Mouse (Mus musculus) embryonic facial prominence, embryonic 10.5 days (tissue): ENCODE measurements around the gene Uts2b. TPM values are rescaled to one million over a fixed set of nuclear protein-coding genes. Genes with fewer than 3 reads are reported as not detected.
A peak's percentile ranks its signal among the peaks of the same experiment; 100 is the strongest.

Source experiments
- DNase-seq: peaks from one replicate; pipeline ENCODE4 v3.0.0-alpha.2; 2017; ENCODE audit warnings: low spot score
- H3K27ac ChIP-seq: fragments of 300-500 bp; sonication (generic); replicated peaks from 2 replicates; pipeline ENCODE4 v1.5.1; 2016; ENCODE audit warnings: mild to moderate bottlenecking
- H3K27me3 ChIP-seq: fragments of 300-500 bp; sonication (generic); replicated peaks from 2 replicates; pipeline ENCODE4 v1.6.1; 2016; ENCODE audit warnings: low read depth, mild to moderate bottlenecking; ENCODE audit not compliant: poor library complexity, severe bottlenecking
- H3K36me3 ChIP-seq: fragments of 300-500 bp; sonication (generic); replicated peaks from 2 replicates; pipeline ENCODE4 v1.6.1; 2016; ENCODE audit warnings: mild to moderate bottlenecking, moderate library complexity
- H3K4me1 ChIP-seq: fragments of 300-500 bp; sonication (generic); 2 replicates; pipeline ENCODE4 v1.6.1; 2016
- H3K4me3 ChIP-seq: fragments of 300-500 bp; sonication (generic); 2 replicates; pipeline ENCODE4 v1.5.1; 2016; ENCODE audit warnings: mild to moderate bottlenecking, moderate library complexity
- H3K9me3 ChIP-seq: fragments of 300-500 bp; sonication (generic); 2 replicates; pipeline ENCODE4 v1.6.1; 2016; ENCODE audit warnings: mild to moderate bottlenecking
- WGBS: fragments of 180-500 bp; shearing (Covaris S2); methylation state at CpG from one replicate; pipeline ENCODE4 v1.1.7; 2016; 5-methylcytosine and 5-hydroxymethylcytosine counted together
- polyA plus RNA-seq: library from polyadenylated mRNA; unstranded; fragments of >200 nt; fragmentation: Nextera tagmentation; extraction: Ambion mirVana; gene quantifications from 2 replicates; pipeline ENCODE4 v1.2.1, GENCODE M21; 2016

The Uts2b gene
- polyA plus RNA-seq, 1 experiment from 2014 or later: not detected

DNA sequence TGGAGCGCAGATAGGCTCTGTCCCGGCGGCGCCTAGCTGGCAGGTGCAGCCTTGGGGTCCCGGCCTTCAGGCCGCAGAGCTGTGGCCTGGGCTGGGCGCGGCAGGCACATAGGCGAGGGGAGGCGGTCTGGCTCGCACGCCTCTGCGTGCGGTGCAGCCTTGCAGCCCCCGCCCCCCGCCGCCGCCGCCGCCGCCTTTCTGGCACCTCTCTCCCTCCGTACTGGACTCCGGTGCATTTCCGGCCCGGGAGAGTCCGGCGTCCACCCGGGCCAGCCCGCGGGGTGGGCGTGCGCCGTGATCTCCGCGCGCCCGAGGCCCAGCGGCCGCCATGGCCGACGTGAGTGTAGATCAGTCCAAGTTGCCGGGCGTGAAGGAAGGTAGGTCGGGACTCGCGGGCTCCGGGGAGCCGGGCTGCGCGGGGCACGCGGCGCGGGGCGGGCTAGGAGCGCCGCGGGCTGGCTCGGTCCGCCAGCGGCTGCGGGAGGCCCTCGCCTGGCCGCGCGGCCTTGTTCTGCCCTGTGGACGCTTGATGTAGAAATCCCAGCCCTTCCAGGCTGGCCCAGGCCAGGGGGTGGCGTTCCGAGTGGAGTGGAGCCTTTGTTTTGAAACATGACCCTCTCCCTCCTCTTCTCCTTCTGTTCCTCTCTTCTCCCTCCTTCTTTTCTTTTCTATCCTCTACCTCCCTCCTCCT lies 18.9 kb upstream of the Uts2b start, which contains the start of gene Ccdc50:
Ccdc50 (plus strand) TSS at position 109 of the 691 bp plus-strand sequence.
- no peaks in the 10 kb centered on the region for H3K27me3 ChIP-seq

GRCm38 (mm10) chr16:27387634-27388611 lies 17.9 kb upstream of the Uts2b start:
- 61% methylated on average over 12 of the region's 12 CpGs for WGBS
- H3K9me3 ChIP-seq: no peaks in the 10 kb centered on the region
- peak overlapping the region; percentile 96 for H3K27ac ChIP-seq
- no peaks in the 10 kb centered on the region for H3K36me3 ChIP-seq
- H3K4me3 ChIP-seq: peak overlapping the region; percentile 88
- peaks cover 24% of the 10 kb centered on the region for H3K4me1 ChIP-seq
- no peak for DNase-seq
- H3K27me3 ChIP-seq: no peaks in the 10 kb centered on the region

More for the DNA sequence above, 18.9 kb upstream of the Uts2b start, which contains the start of gene Ccdc50:
- WGBS: under 1% methylated on average over 68 of the region's 69 CpGs
- H3K4me3 ChIP-seq: peak within 1 kb of the TSS; percentile 88
- peak within 1 kb of the TSS; percentile 96 for H3K27ac ChIP-seq
- no peaks in the 10 kb centered on the region for H3K36me3 ChIP-seq
- DNase-seq: peak; percentile 90
- no peaks in the 10 kb centered on the region for H3K9me3 ChIP-seq
- peaks cover 24% of the 10 kb centered on the region for H3K4me1 ChIP-seq

DNA sequence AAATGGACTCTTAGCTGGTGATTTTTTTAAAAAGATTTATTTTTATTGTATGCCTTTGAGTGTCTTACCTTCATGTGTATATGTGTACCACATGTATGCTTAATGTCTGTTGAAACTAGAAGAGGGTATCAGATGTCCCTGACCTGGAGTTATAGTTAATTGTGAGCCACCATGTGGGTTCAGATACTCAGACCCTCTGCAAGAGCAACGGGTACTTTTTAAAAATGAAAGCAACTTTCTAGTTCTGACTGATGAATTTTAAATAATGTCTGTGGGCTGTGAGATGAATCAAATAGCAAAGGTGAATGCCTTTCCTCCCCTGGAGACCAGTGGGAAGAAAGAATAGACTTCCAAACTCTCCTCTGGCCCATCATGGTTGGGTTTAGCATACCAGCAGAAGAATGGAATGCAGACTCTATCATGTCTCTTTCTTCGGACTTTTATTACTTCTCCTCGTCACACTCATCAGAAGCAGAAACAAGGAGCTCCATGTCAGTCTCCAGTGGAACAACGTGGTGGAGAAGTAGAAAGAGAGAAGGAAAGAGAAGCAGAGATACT lies 16.9 kb upstream of the Uts2b start:
- H3K27ac ChIP-seq: no peak overlapping the region
- 76% methylated on average over 4 of the region's 4 CpGs for WGBS
- peaks cover 24% of the 10 kb centered on the region for H3K4me1 ChIP-seq
- no peak for DNase-seq
- H3K27me3 ChIP-seq: no peaks in the 10 kb centered on the region
- no peaks in the 10 kb centered on the region for H3K36me3 ChIP-seq
- no peaks in the 10 kb centered on the region for H3K9me3 ChIP-seq
- no peak overlapping the region for H3K4me3 ChIP-seq

GRCm38 (mm10) chr16:27385649-27386048 lies 15.6 kb upstream of the Uts2b start:
- Histone ChIP-seq H3K9me3 (no peaks in the 10 kb centered on the region), H3K4me1 (peaks cover 17% of the 10 kb centered on the region), H3K4me3 (no peak overlapping the region), H3K27ac (no peak overlapping the region), H3K27me3 (no peaks in the 10 kb centered on the region), H3K36me3 (no peaks in the 10 kb centered on the region)
- no peak for DNase-seq
- WGBS: 70% methylated on average over 1 of the region's 1 CpGs

DNA sequence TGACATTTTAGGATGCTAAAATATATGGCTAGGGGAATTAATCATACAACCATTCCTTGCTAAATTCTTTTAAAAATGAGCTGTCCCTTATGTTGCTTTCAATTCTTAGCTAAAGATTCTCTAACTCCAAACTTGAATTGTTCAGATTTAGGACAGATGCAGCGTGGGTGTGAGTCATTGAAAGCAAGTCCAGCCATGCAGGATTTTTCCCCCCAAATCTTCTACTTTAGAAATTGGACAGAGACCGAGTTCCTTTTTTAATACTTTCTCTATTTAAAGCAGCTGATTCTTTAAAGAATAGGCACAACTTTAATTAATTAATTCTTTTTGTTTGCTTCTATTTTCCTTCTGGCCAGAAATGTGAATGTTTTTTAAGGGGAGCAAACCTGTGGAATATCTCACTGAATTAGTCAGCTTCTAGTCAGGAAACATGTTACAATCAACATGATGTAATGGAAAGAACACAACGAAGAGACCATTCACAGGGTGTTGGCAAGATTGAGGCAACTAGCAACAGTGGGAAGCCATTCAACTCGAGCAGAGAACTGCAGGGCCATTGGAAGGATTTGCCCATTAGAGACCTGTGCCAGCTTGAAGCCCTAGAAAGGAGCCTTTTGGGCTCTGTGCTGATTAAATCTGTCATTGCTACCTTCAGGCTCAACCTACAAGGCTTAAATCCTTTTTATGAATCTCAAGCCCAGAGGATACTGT lies 15.0 kb upstream of the Uts2b start:
- Histone ChIP-seq H3K4me3 (no peak overlapping the region), H3K9me3 (no peaks in the 10 kb centered on the region), H3K36me3 (no peaks in the 10 kb centered on the region), H3K27ac (no peak overlapping the region), H3K27me3 (no peaks in the 10 kb centered on the region), H3K4me1 (peaks cover 11% of the 10 kb centered on the region)
- WGBS: 73% methylated on average over 4 of the region's 4 CpGs
- DNase-seq: no peak

DNA sequence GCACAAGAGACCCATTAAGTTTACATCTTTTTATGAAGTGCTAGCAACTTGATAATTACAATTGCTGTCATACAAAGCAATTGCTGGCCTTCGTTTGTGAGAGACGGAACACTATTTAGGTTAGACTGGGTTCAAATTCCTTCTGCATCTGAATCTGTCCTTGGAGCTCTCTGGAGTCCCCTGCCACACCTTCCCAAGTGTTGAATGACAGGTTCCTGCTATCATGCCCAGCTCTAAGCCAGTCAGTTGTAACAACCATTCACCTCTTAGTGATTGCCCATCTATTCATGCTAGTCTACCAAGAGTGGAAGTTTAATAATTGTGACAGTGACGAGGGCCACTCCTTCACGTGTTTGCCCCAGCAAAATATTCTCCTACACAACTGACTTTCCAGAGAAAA lies 12.2 kb upstream of the Uts2b start:
- Histone ChIP-seq H3K9me3 (no peaks in the 10 kb centered on the region), H3K4me1 (no peaks in the 10 kb centered on the region), H3K27ac (no peak overlapping the region), H3K36me3 (no peaks in the 10 kb centered on the region), H3K27me3 (no peaks in the 10 kb centered on the region), H3K4me3 (no peak overlapping the region)
- 83% methylated on average over 4 of the region's 4 CpGs for WGBS
- no peak for DNase-seq

- no peaks in the 10 kb centered on the region for H3K36me3 ChIP-seq
- no peaks in the 10 kb centered on the region for H3K4me1 ChIP-seq
- no peak for DNase-seq
Measured at GRCm38 (mm10) chr16:27376556-27376955, 6.5 kb upstream of the Uts2b start.

DNA sequence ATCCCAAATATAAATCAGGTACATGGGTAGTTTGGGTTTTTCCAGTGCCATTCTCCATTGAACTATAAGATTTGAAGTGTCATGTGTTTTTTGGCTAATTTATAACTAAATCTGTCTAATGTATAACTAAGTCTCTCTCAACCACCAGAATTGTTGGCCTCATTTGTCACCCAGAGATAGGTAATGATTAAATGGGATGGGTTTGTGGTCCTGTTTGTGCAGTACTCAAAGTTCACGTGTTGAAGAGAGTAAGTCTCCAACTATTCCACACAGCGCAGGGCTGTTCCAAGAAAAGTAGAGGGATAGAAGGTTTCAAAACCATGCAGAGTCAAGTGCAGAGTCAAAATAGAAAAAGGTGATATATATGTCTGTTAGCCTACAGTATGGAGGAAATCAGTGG lies 5.3 kb upstream of the Uts2b start:
- H3K36me3 ChIP-seq: no peaks in the 10 kb centered on the region
- WGBS: 94% methylated on average over 2 of the region's 2 CpGs
- no peaks in the 10 kb centered on the region for H3K27me3 ChIP-seq
- DNase-seq: no peak
- H3K9me3 ChIP-seq: no peaks in the 10 kb centered on the region
- no peaks in the 10 kb centered on the region for H3K4me1 ChIP-seq
- no peak overlapping the region for H3K4me3 ChIP-seq
- H3K27ac ChIP-seq: no peak overlapping the region

More at GRCm38 (mm10) chr16:27376556-27376955, 6.5 kb upstream of the Uts2b start:
- H3K27ac ChIP-seq: no peak overlapping the region
- H3K4me3 ChIP-seq: no peak overlapping the region
- no peaks in the 10 kb centered on the region for H3K9me3 ChIP-seq
- no peaks in the 10 kb centered on the region for H3K27me3 ChIP-seq

GRCm38 (mm10) chr16:27374139-27374538 lies 4.1 kb upstream of the Uts2b start:
- Histone ChIP-seq H3K36me3 (no peaks in the 10 kb centered on the region), H3K4me1 (no peaks in the 10 kb centered on the region), H3K27ac (no peak overlapping the region), H3K27me3 (no peaks in the 10 kb centered on the region), H3K9me3 (no peaks in the 10 kb centered on the region), H3K4me3 (no peak overlapping the region)
- DNase-seq: no peak
- whole genome bisulfite sequencing: 77% methylated on average over 3 of the region's 3 CpGs

DNA sequence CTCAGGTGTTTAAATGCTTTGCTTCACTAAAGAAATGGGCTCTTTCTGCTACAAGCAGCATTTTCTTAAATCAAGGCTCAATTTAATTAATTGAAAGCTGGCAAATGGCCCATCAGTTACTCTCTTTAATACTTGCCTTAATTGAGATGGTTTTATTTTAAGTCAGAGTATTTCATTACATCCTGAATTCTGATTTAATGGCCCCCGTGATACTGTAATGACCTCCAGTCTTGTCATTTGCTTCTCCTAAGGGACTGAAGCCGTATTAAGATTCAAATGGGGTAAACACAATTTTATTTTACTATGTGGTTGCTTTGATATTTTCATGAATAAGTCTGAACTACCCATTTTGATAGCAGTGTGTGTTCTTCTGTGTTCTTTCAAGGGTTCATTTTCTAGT lies 661 bp upstream of the Uts2b start:
- no peaks in the 10 kb centered on the region for H3K27me3 ChIP-seq
- H3K36me3 ChIP-seq: no peaks in the 10 kb centered on the region
- no peak for DNase-seq
- H3K27ac ChIP-seq: no peak overlapping the region
- 84% methylated on average over 2 of the region's 2 CpGs for WGBS
- no peaks in the 10 kb centered on the region for H3K4me1 ChIP-seq
- no peaks in the 10 kb centered on the region for H3K9me3 ChIP-seq
- no peak overlapping the region for H3K4me3 ChIP-seq

DNA sequence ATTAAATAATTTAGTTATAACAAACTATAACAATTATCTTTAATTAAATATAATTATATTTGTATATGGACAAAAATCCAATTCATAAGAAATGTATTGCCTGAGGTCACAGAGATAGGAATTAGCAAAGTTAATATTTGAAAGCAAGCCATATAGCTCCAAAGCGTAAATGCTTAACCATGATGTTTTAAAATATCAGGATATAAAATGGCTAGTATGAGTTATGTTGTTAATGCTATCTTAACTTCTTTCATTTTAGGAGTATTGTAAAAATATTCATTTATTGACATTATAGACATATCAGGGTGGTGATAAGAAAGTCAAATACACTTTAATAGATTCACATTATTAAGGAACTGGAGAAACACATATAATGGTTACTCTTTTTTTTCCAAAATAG lies 10.0 kb downstream of the Uts2b start:
- WGBS: 99% methylated on average over 1 of the region's 1 CpGs
- no peak overlapping the region for H3K27ac ChIP-seq

GRCm38 (mm10) chr16:27354464-27354863 lies 15.6 kb downstream of the Uts2b start:
- Histone ChIP-seq H3K4me3 (no peak overlapping the region), H3K36me3 (no peaks in the 10 kb centered on the region), H3K27ac (no peak overlapping the region), H3K9me3 (no peaks in the 10 kb centered on the region), H3K4me1 (no peaks in the 10 kb centered on the region), H3K27me3 (no peaks in the 10 kb centered on the region)
- 86% methylated on average over 2 of the region's 2 CpGs for WGBS
- DNase-seq: no peak

More for the DNA sequence above, 10.0 kb downstream of the Uts2b start:
- no peak overlapping the region for H3K4me3 ChIP-seq
- DNase-seq: no peak
- no peaks in the 10 kb centered on the region for H3K36me3 ChIP-seq
- H3K4me1 ChIP-seq: no peaks in the 10 kb centered on the region
- no peaks in the 10 kb centered on the region for H3K9me3 ChIP-seq
- no peaks in the 10 kb centered on the region for H3K27me3 ChIP-seq
